Mouse (Mus musculus) cortical plate, adult 2 months (tissue): ENCODE measurements around the gene Atp6v1e1.

Experiments used
- CTCF ChIP-seq: fragments of 200-500 bp; IDR thresholded peaks from 2 replicates; pipeline ENCODE4 v1.5.1; 2011; ENCODE audit warnings: mild to moderate bottlenecking, control low read depth, low read length; ENCODE audit not compliant: insufficient read depth; ENCODE audit errors: extremely low read depth
- POLR2A ChIP-seq: fragments of 200-500 bp; IDR thresholded peaks from 2 replicates; pipeline ENCODE4 v1.6.1; 2011; ENCODE audit warnings: mild to moderate bottlenecking, low read length, control low read depth; ENCODE audit not compliant: insufficient read depth; ENCODE audit errors: extremely low read depth

DNA sequence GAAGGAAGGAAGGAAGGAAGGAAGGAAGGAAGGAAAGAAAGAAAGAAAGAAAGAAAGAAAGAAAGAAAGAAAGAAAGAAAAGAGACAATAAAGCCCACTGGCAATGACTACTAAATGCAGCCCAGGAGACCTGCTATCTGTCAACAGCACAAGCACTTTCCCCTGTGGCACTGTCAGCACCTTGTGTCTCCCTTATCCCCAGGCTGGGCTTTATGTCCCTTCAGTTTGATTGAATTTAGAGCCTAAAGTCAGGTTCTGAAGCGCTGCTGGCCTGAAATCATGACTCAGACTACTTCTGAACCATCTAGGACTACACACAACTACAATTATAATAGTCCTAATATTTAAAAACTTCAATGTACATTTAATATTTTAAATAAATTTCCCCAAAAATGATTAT is 1.7 kb downstream of the Atp6v1e1 start:
- TF ChIP-seq POLR2A, result no peak
- TF ChIP-seq CTCF, result no peak
